ENCODE assay signal across 27 mouse cellular contexts in the genomic region with DNA sequence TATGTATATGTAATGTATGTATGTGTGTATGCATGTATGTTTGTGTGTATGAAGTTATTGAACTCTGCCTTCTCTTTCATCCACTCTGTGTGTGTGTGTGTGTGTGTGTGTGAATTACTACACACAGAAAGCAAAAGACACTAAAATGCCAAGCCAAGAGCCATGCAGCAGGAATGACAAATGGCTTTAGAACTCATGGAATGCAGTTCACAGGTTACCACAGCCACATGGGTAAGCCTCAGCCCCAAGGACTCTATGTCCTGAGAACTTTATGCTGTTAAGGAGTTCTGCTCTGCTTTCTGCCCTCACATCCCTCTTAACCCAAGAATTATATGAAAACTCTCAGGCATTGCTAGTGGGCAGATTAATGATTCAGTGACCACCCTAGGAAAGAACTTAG. TPM values are rescaled to one million over a fixed set of nuclear protein-coding genes. Genes with fewer than 3 reads are reported as not detected.
"Had no signal": no experiment of that assay in that cellular context is flagged by ENCODE, and none has a peak within 500 bp of the region (broad histone marks: within the 10 kb centered on the region; RNA-seq: fewer than 3 reads in every experiment).

No protein-coding gene starts in this region.

- DNase-seq: left cerebral cortex, postnatal 4 days; liver; liver, embryonic 13.5 days; liver, postnatal 0 days; lung, adult 18-20 months; lung, adult 2 months; lung, embryonic 14.5 days; lung, postnatal 10 days; lung, postnatal 14 days; lung, postnatal 36 days; lung, postnatal 4 days; midbrain, embryonic 14.5 days had no signal

- ATAC-seq: liver, embryonic 12.5 days; liver, postnatal 0 days; lung, postnatal 0 days; midbrain, embryonic 13.5 days; midbrain, embryonic 15.5 days; midbrain, embryonic 16.5 days had no signal

RNA-seq across cellular contexts. Expression of a gene that starts 2.2 kb away (rescaled TPM):
- total RNA-seq: left cerebral cortex, adult 8-10 months; left cerebral cortex, postnatal 10 days; left cerebral cortex, postnatal 14 days; left cerebral cortex, postnatal 25 days; left cerebral cortex, postnatal 36 days; left cerebral cortex, postnatal 4 days; liver, adult 2 months; megakaryocyte progenitor cell, adult 5-6 weeks; megakaryocyte-erythroid progenitor cell, adult 5-6 weeks; midbrain, postnatal 0 days; monocyte, adult 5-6 weeks had no signal

RNA-seq across cellular contexts. Expression of a gene that starts 20.9 kb away (rescaled TPM):
- total RNA-seq: left cerebral cortex, adult 8-10 months; left cerebral cortex, postnatal 10 days; left cerebral cortex, postnatal 14 days; left cerebral cortex, postnatal 25 days; left cerebral cortex, postnatal 36 days; left cerebral cortex, postnatal 4 days; liver, adult 2 months; megakaryocyte progenitor cell, adult 5-6 weeks; megakaryocyte-erythroid progenitor cell, adult 5-6 weeks; midbrain, postnatal 0 days; monocyte, adult 5-6 weeks had no signal

RNA-seq across cellular contexts. Expression of a gene that starts 43.9 kb away (rescaled TPM):
- total RNA-seq: liver, adult 2 months; megakaryocyte progenitor cell, adult 5-6 weeks; megakaryocyte-erythroid progenitor cell, adult 5-6 weeks; monocyte, adult 5-6 weeks had no signal

RNA-seq across cellular contexts. Expression of a gene that starts 52.0 kb away (rescaled TPM):
- total RNA-seq: liver, adult 2 months; megakaryocyte progenitor cell, adult 5-6 weeks; megakaryocyte-erythroid progenitor cell, adult 5-6 weeks; monocyte, adult 5-6 weeks had no signal
